Mouse (Mus musculus): ENCODE measurements at regions not wholly inside any gene's neighbourhood (a gene's known extent, or its start where the extent isn't known, plus 50 kb on each side); places are given as distances from the start of the nearest gene placed in this dataset.

DNA sequence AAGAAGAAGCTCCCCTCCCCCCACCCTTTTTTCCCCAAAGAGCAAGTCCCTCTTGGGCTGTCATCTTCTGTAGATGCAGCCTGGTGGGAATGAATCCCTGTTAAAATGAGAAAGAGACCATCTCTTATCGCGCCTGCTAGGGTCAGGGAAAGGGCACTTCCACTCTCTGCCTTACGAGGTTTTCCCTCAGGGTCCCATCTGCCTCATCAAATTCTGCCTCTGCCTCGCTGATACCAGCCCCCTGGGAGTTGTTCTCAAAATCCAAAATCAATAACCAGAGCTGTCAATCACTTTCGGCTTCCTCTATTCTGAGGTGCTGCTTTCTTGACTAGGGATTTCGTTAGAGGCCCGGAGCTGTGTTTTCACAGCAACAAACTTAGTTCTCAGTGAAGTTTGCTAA, 255.7 kb downstream of the Stim2 start:
- TF ChIP-seq CTCF (IDR thresholded peaks at IDR 0.05; ENCODE audit: low read depth, low read length) (no peak), GATA1 (IDR thresholded peaks at IDR 0.05; ENCODE audit: borderline replicate concordance, low read length) (no peak), TAL1 (conservative IDR thresholded peaks at IDR 0.05; ENCODE audit: low read depth, low read length) (no peak), POLR2AphosphoS5 (IDR thresholded peaks at IDR 0.05; ENCODE audit: insufficient replicate concordance, low read depth, low read length) (no peak)

All from G1E (cell line).